Mouse (Mus musculus) hindbrain, embryonic 13.5 days (tissue): ENCODE measurements around the gene Serac1. TPM values are rescaled to one million over a fixed set of nuclear protein-coding genes. Genes with fewer than 3 reads are reported as not detected.
A peak's percentile ranks its signal among the peaks of the same experiment; 100 is the strongest.

ENCODE experiments used
- ATAC-seq: fragments of 200-750 bp; cut with Nextera tagmentation; 2 replicates; pipeline ENCODE4 v1.8.0; 2017; ENCODE audit warnings: moderate TSS enrichment; ENCODE audit not compliant: low FRiP score
- H3K27ac ChIP-seq: fragments of 300-500 bp; sonication (generic); 2 replicates; pipeline ENCODE4 v1.5.1; 2015; ENCODE audit warnings: inconsistent platforms, mild to moderate bottlenecking, moderate library complexity
- H3K27me3 ChIP-seq: fragments of 300-500 bp; sonication (generic); 2 replicates; pipeline ENCODE4 v1.6.1; 2015; ENCODE audit warnings: mild to moderate bottlenecking, inconsistent platforms
- H3K36me3 ChIP-seq: fragments of 300-500 bp; sonication (generic); 2 replicates; pipeline ENCODE4 v1.6.1; 2015; ENCODE audit warnings: mild to moderate bottlenecking, inconsistent platforms
- H3K4me1 ChIP-seq: fragments of 300-500 bp; sonication (generic); replicated peaks from 2 replicates; pipeline ENCODE4 v1.6.1; 2015; ENCODE audit warnings: inconsistent platforms
- H3K4me2 ChIP-seq: fragments of 300-500 bp; sonication (generic); 2 replicates; pipeline ENCODE4 v1.6.1; 2015; ENCODE audit warnings: inconsistent platforms, mild to moderate bottlenecking, moderate library complexity
- H3K4me3 ChIP-seq: fragments of 300-500 bp; sonication (generic); 2 replicates; pipeline ENCODE4 v1.5.1; 2015; ENCODE audit warnings: mild to moderate bottlenecking, inconsistent platforms
- H3K9ac ChIP-seq: fragments of 300-500 bp; sonication (generic); 2 replicates; pipeline ENCODE4 v1.6.1; 2015; ENCODE audit warnings: mild to moderate bottlenecking, inconsistent platforms
- H3K9me3 ChIP-seq: fragments of 300-500 bp; sonication (generic); 2 replicates; pipeline ENCODE4 v1.6.1; 2016; ENCODE audit warnings: inconsistent platforms
- WGBS: fragments of 180-500 bp; shearing (Covaris S2); methylation state at CpG from one replicate; pipeline ENCODE4 v1.1.7; 2015; 5-methylcytosine and 5-hydroxymethylcytosine counted together
- polyA plus RNA-seq: library from polyadenylated mRNA; unstranded; fragments of >200 nt; fragmentation: Nextera tagmentation; extraction: Ambion mirVana; gene quantifications from 2 replicates; pipeline ENCODE4 v1.2.1, GENCODE M21; 2015

Serac1 gene
- 14.1 and 14.2 TPM in 2 replicates for polyA plus RNA-seq

- peak; percentile 97 for ATAC-seq
- peak within 1 kb of the TSS; percentile 93 for H3K27ac ChIP-seq
- under 1% methylated on average over 70 of the region's 70 CpGs for WGBS
- peak within 1 kb of the TSS; percentile 90 for H3K9ac ChIP-seq
- no peaks in the 10 kb centered on the region for H3K9me3 ChIP-seq
- H3K27me3 ChIP-seq, result no peaks in the 10 kb centered on the region
- peaks cover 10% of the 10 kb centered on the region for H3K36me3 ChIP-seq
- H3K4me1 ChIP-seq, result peaks cover 30% of the 10 kb centered on the region
- peak within 1 kb of the TSS; percentile 67 for H3K4me3 ChIP-seq
- peak within 1 kb of the TSS; percentile 68 for H3K4me2 ChIP-seq
Observed at GRCm38 (mm10) chr17:6079287-6080122, at the start of gene Serac1, which contains the start of gene Gtf2h5. Gene Serac1, minus strand, starts transcription at chr17:6079741. Gene Gtf2h5, plus strand, starts transcription at chr17:6079786.

DNA sequence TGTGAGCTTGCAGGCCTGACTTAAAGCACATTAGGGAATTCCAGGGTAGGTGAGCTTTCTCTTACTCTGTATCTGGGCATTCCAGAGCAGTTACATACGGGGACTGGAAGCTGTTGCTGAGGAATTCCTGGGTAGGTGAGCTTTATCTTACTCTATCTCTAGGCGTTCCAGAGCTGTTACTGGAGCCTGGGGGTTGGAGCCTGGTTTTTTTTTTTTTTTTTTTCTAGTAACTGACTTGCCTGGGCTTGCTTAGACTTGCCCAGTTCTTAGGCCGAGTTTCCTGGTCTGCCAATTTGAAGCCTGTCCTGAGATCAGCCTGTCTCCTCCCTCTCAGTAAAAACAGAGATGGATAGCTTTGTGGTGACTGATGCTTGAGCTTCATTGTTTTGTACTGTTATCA, 48.5 kb upstream of the Serac1 start:
- 62% methylated on average over 3 of the region's 3 CpGs for WGBS
- Histone ChIP-seq H3K4me3 (no peak overlapping the region), H3K9ac (no peak overlapping the region), H3K36me3 (peaks cover 28% of the 10 kb centered on the region), H3K9me3 (no peaks in the 10 kb centered on the region), H3K4me2 (no peak overlapping the region), H3K4me1 (0 out of 2 replicates have a peak, but pooled peaks cover 5% of the 10 kb centered on the region), H3K27me3 (no peaks in the 10 kb centered on the region), H3K27ac (no peak overlapping the region)
- no peak for ATAC-seq

DNA sequence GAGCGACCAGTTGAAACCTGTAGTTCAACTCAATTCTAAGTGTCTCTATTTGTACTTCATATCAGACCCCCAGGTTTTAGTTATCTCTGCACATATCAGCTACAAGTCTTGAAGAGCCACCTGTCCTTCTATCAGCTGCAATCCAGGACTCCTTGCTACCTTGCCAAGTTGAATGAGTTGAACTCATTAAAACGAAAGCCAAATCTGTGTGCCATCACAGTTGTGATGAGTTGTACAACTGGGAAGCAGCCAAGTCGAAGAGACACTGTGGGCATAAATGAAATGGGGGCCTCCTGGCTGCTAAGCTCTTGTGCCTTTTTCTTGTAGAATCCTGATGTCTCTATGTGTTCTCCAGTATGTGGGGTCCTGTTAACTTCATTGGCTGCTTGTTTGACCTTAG, 45.9 kb upstream of the Serac1 start:
- Histone ChIP-seq H3K4me2 (no peak overlapping the region), H3K4me3 (no peak overlapping the region), H3K9ac (no peak overlapping the region), H3K27ac (no peak overlapping the region), H3K36me3 (peaks cover 38% of the 10 kb centered on the region), H3K4me1 (0 out of 2 replicates have a peak, but pooled peaks cover 5% of the 10 kb centered on the region), H3K9me3 (no peaks in the 10 kb centered on the region), H3K27me3 (no peaks in the 10 kb centered on the region)
- ATAC-seq, result no peak
- WGBS, result 97% methylated on average over 3 of the region's 3 CpGs

- WGBS, result 85% methylated on average over 4 of the region's 4 CpGs
- Histone ChIP-seq H3K4me2 (no peak overlapping the region), H3K4me1 (peaks cover 6% of the 10 kb centered on the region), H3K36me3 (peaks cover 38% of the 10 kb centered on the region), H3K9me3 (no peaks in the 10 kb centered on the region), H3K27me3 (no peaks in the 10 kb centered on the region), H3K9ac (no peak overlapping the region), H3K27ac (no peak overlapping the region), H3K4me3 (no peak overlapping the region)
- ATAC-seq, result no peak
Observed at GRCm38 (mm10) chr17:6123776-6124175, 44.2 kb upstream of the Serac1 start.

DNA sequence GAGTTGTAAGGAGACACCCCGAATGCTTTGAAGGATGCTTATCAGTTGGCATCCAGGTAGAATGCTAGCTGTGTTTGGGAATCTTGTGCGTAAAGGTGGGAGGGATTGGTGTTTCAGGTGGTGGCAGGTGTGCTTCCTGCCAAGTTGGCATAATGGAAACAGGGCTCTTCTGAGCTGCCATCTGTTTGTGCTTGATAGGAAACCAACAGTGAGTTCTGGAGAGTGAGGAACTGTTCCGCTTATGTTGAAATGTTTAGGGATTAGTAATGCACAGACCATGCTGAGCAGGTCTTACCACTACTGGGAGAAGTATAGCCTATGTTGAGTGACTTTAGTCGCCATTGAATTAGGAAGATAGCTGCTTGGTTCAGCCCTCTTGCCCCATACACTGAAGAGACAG, 39.3 kb upstream of the Serac1 start:
- H3K4me1 ChIP-seq, result peaks cover 21% of the 10 kb centered on the region
- H3K9ac ChIP-seq, result no peak overlapping the region
- WGBS, result 90% methylated on average over 4 of the region's 4 CpGs
- no peak overlapping the region for H3K27ac ChIP-seq
- H3K4me2 ChIP-seq, result no peak overlapping the region
- no peak for ATAC-seq
- H3K4me3 ChIP-seq, result no peak overlapping the region
- no peaks in the 10 kb centered on the region for H3K9me3 ChIP-seq
- H3K27me3 ChIP-seq, result no peaks in the 10 kb centered on the region
- H3K36me3 ChIP-seq, result peaks cover 36% of the 10 kb centered on the region

GRCm38 (mm10) chr17:6117917-6118316, 38.4 kb upstream of the Serac1 start:
- WGBS, result 72% methylated on average over 3 of the region's 3 CpGs
- Histone ChIP-seq H3K36me3 (peaks cover 28% of the 10 kb centered on the region), H3K27me3 (no peaks in the 10 kb centered on the region), H3K4me1 (peaks cover 24% of the 10 kb centered on the region), H3K27ac (no peak overlapping the region), H3K9me3 (no peaks in the 10 kb centered on the region), H3K4me3 (no peak overlapping the region), H3K9ac (0 out of 2 replicates have a peak overlapping the region, but pooled peaks have one; percentile 13), H3K4me2 (no peak overlapping the region)
- ATAC-seq, result no peak

GRCm38 (mm10) chr17:6117148-6117725, 37.7 kb upstream of the Serac1 start:
- no peak for ATAC-seq
- Histone ChIP-seq H3K27me3 (no peaks in the 10 kb centered on the region), H3K9me3 (no peaks in the 10 kb centered on the region), H3K36me3 (peaks cover 21% of the 10 kb centered on the region), H3K4me3 (no peak overlapping the region), H3K4me2 (no peak overlapping the region), H3K9ac (no peak overlapping the region), H3K4me1 (peaks cover 24% of the 10 kb centered on the region), H3K27ac (no peak overlapping the region)
- WGBS, result 69% methylated on average over 4 of the region's 4 CpGs

DNA sequence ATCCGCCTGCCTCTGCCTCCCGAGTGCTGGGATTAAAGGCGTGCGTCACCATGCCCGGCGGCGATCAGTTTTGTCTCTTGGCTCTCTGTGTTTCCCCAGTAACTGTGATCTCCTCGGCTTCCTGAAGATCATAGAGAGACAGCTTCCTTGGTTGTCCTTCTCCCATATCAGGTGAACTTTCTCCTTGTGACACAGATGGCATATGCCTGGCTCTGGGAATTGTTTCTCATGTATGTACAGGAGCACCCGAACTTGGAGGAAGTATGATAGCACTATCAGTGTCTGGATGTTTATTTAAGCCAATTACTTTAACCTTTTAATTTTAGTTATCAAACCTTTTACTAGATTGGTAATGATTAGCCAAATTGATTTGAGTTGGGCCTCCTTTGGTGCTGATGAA, 35.5 kb upstream of the Serac1 start:
- Histone ChIP-seq H3K4me2 (no peak overlapping the region), H3K36me3 (peaks cover 15% of the 10 kb centered on the region), H3K9ac (no peak overlapping the region), H3K27ac (no peak overlapping the region), H3K27me3 (no peaks in the 10 kb centered on the region), H3K9me3 (no peaks in the 10 kb centered on the region), H3K4me1 (peaks cover 31% of the 10 kb centered on the region), H3K4me3 (no peak overlapping the region)
- no peak for ATAC-seq
- WGBS, result 95% methylated on average over 9 of the region's 9 CpGs

- WGBS, result 90% methylated on average over 6 of the region's 6 CpGs
- H3K27ac ChIP-seq, result no peak overlapping the region
- H3K4me1 ChIP-seq, result peaks cover 37% of the 10 kb centered on the region
- no peak for ATAC-seq
- H3K9ac ChIP-seq, result no peak overlapping the region
- no peak overlapping the region for H3K4me2 ChIP-seq
- H3K9me3 ChIP-seq, result no peaks in the 10 kb centered on the region
- no peaks in the 10 kb centered on the region for H3K27me3 ChIP-seq
- peaks cover 20% of the 10 kb centered on the region for H3K36me3 ChIP-seq
- no peak overlapping the region for H3K4me3 ChIP-seq
Observed at GRCm38 (mm10) chr17:6113653-6114052, 34.1 kb upstream of the Serac1 start.

GRCm38 (mm10) chr17:6110956-6111355, 31.4 kb upstream of the Serac1 start:
- H3K4me3 ChIP-seq, result no peak overlapping the region
- no peaks in the 10 kb centered on the region for H3K27me3 ChIP-seq
- no peak for ATAC-seq
- H3K4me2 ChIP-seq, result no peak overlapping the region
- peaks cover 15% of the 10 kb centered on the region for H3K36me3 ChIP-seq
- H3K9ac ChIP-seq, result no peak overlapping the region
- WGBS, result 74% methylated on average over 3 of the region's 3 CpGs
- H3K4me1 ChIP-seq, result peaks cover 32% of the 10 kb centered on the region
- no peak overlapping the region for H3K27ac ChIP-seq
- no peaks in the 10 kb centered on the region for H3K9me3 ChIP-seq

- peaks cover 35% of the 10 kb centered on the region for H3K4me1 ChIP-seq
- H3K4me3 ChIP-seq, result peak overlapping the region; percentile 91
- no peak for ATAC-seq
- no peaks in the 10 kb centered on the region for H3K9me3 ChIP-seq
- H3K4me2 ChIP-seq, result peak overlapping the region; percentile 92
- H3K27ac ChIP-seq, result no peak overlapping the region; the same call in 1 of the 2 replicates
- 45% methylated on average over 7 of the region's 7 CpGs for WGBS
- H3K27me3 ChIP-seq, result no peaks in the 10 kb centered on the region
- peak overlapping the region; percentile 97 for H3K9ac ChIP-seq
- H3K36me3 ChIP-seq, result peaks cover 5% of the 10 kb centered on the region; the same call in 1 of the 2 replicates
Observed at GRCm38 (mm10) chr17:6108175-6108574, 28.6 kb upstream of the Serac1 start.

DNA sequence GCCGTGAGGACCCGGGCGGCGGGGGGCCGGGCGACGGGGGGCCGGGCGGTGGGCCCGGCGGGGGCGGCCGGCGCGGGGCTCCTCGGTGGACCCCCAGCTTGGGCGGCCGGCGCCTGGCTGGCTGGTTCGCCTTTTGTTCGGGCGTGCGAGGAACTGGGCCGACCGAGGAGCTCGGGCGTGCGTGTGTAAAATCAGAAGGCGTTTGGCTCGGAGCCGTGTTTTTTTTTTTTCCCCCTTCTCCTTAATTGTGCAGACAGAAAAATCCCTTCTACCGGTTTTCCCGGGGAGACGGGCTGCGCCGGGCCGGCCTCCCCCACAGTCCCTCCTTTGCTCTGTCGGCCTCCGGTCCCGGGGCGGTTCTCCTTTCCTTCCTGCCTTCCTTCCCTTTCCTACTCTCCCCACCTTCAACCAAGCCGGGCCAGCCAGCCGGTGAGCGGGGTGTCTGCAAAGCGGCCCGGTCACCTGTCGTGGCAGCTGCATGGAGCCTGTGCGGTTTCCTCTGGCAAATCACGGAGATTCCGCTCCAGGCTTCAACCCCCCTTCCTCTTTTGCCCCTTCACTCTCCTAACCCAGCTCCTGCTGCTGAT, 27.6 kb upstream of the Serac1 start:
- Histone ChIP-seq H3K27ac (peak overlapping the region; percentile 99), H3K9me3 (no peaks in the 10 kb centered on the region), H3K9ac (peak overlapping the region; percentile 97), H3K27me3 (no peaks in the 10 kb centered on the region), H3K4me2 (peak overlapping the region; percentile 92), H3K4me1 (peaks cover 35% of the 10 kb centered on the region), H3K36me3 (peaks cover 5% of the 10 kb centered on the region; the same call in 1 of the 2 replicates), H3K4me3 (peak overlapping the region; percentile 91)
- ATAC-seq, result peak; percentile 12; the same call in 1 of the 2 replicates
- WGBS, result under 1% methylated on average over 50 of the region's 50 CpGs
